Mouse (Mus musculus) C2C12 (cell line): ENCODE results near the gene Adra2b. TPM values are rescaled to one million over a fixed set of nuclear protein-coding genes. Genes with fewer than 3 reads are reported as not detected.

ENCODE experiments used
- H3K27me3 ChIP-seq: one replicate; pipeline ENCODE4 v1.6.1; 2011; ENCODE audit not compliant: control insufficient read depth, insufficient read depth, insufficient read length
- H3K36me3 ChIP-seq: one replicate; pipeline ENCODE4 v1.6.1; 2011; ENCODE audit not compliant: control insufficient read depth, insufficient read depth
- H3K4me3 ChIP-seq: one replicate; pipeline ENCODE4 v1.5.1; 2011; ENCODE audit warnings: mild to moderate bottlenecking, control low read depth; ENCODE audit not compliant: poor library complexity, insufficient read depth, severe bottlenecking
- H3K79me2 ChIP-seq: one replicate; pipeline ENCODE4 v1.6.1; 2011; ENCODE audit not compliant: control insufficient read depth, insufficient read depth
- H3K79me3 ChIP-seq: one replicate; pipeline ENCODE4 v1.6.1; 2011; ENCODE audit warnings: low read depth, control low read depth
- H3ac ChIP-seq: one replicate; pipeline ENCODE3; 2011; ENCODE audit warnings: low read depth; ENCODE audit not compliant: control insufficient read depth, insufficient read length
- CEBPB ChIP-seq: IDR thresholded peaks from one replicate; pipeline ENCODE4 v1.6.1; 2011; ENCODE audit warnings: low read depth, mild to moderate bottlenecking, control low read depth, moderate library complexity
- CTCF ChIP-seq: IDR thresholded peaks from one replicate; pipeline ENCODE4 v1.5.1; 2011; ENCODE audit not compliant: control insufficient read depth, insufficient read depth, insufficient read length
- FOSL1 ChIP-seq: IDR thresholded peaks from one replicate; pipeline ENCODE4 v1.8.0; 2011; ENCODE audit warnings: mild to moderate bottlenecking, low read length; ENCODE audit not compliant: poor library complexity, insufficient read depth, severe bottlenecking
- MAX ChIP-seq: IDR thresholded peaks from one replicate; pipeline ENCODE4 v1.6.1; 2011; ENCODE audit warnings: mild to moderate bottlenecking, control low read depth
- MYOD1 ChIP-seq: IDR thresholded peaks from one replicate; pipeline ENCODE4 v1.6.1; 2011; ENCODE audit warnings: low read depth; ENCODE audit not compliant: control insufficient read depth, insufficient read length
- MYOG ChIP-seq: IDR thresholded peaks from one replicate; pipeline ENCODE4 v1.6.1; 2011; ENCODE audit not compliant: control insufficient read depth, insufficient read length; ENCODE audit errors: extremely low read depth
- USF1 ChIP-seq: IDR thresholded peaks from one replicate; pipeline ENCODE4 v1.6.1; 2011; ENCODE audit warnings: low read depth, mild to moderate bottlenecking, control low read depth, moderate library complexity
- long read RNA-seq, 2 experiments: library from polyadenylated mRNA; unstranded; transcript quantifications; one replicate each; pipeline ENCODE4 v2.0.0; 2019 to 2020
- polyA plus RNA-seq: library from polyadenylated mRNA; unstranded; fragments of >200 nt; fragmentation: generic; extraction: Trizol; gene quantifications from one replicate; pipeline ENCODE4 v1.2.1, GENCODE M21; 2012; ENCODE audit warnings: missing spikeins

Gene Adra2b
- polyA plus RNA-seq = not detected
- long read RNA-seq, experiment 1 = 0 reads
- long read RNA-seq, experiment 2 = 0 reads

DNA sequence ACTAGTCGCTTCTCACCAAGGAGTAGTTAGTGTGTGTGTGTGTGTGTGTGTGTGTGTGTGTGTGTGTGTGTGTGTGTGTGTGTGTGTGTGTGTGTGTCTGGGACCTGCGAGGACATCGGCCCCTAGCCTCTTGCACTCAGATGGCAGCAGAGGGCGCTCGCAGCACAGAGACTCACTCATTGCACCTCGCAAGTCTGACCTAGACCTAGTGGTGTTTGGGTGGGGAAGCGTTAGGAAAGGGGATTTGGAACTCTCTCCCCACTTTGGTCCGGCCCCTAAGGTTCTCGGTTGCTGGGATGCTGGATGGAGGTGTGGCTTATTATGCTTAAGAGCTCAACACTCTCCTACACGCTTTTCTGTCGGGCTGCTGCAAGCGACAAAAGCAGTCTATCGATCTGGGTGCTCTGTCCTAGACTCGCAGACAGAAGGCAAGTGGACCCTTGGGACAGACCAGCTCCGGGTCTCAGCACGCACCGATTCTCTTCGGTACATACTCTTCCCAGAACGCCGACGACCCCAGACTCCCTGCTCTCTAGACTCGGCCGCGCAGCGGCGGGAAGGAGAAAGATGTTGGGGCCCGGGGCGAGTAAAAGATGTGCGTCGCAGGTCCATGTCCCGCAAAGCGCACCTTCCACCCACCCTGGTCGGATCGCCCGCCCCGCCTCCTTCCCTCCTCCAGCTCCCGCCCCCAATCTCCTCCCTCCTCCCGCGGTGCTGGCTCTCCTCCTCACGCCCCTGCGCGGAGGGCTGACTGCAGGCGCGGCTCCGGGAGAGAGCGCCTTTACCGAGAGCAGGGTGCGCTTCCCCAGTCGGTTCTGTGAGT is at the start of gene Adra2b:
TSS of gene Adra2b (plus strand) at position 750 of the 823 bp plus-strand sequence.
- H3K36me3 ChIP-seq = no peaks in the 10 kb centered on the region
- TF ChIP-seq MYOG = no peak
- TF ChIP-seq CTCF = peak; percentile 61
- H3K4me3 ChIP-seq = no peak within 1 kb of the TSS
- H3K27me3 ChIP-seq = peaks cover 58% of the 10 kb centered on the region
- no peaks in the 10 kb centered on the region for H3K79me3 ChIP-seq
- peak within 1 kb of the TSS; percentile 18 for H3ac ChIP-seq
- H3K79me2 ChIP-seq = no peaks in the 10 kb centered on the region

DNA sequence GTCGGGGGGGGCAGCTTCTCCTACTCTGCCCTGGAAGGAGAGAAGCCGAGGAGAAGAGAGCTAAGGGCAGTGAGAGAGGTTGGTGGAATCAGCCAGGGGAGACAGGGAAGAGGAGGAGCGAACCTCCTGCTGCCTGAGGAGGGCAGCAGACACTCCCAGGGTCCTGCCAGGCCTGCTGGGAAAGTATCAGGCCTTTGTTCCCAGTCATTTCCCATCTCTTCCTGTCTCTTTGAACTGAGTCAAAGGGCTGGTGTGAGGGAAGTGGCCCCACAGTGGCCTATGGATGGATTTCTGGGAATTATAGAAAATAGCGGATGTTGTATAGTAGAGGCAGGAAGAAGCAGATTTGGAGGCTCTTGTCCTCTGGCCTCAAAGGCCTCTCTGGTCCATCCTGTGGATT is 49.1 kb upstream of the Adra2b start:
- no peak overlapping the region for H3ac ChIP-seq
- H3K79me3 ChIP-seq = no peaks in the 10 kb centered on the region
- no peak overlapping the region for H3K4me3 ChIP-seq
- H3K36me3 ChIP-seq = no peaks in the 10 kb centered on the region
- TF ChIP-seq CTCF (peak; percentile 49), MYOG (no peak)
- no peaks in the 10 kb centered on the region for H3K27me3 ChIP-seq
- H3K79me2 ChIP-seq = no peaks in the 10 kb centered on the region

- no peaks in the 10 kb centered on the region for H3K79me3 ChIP-seq
- TF ChIP-seq CTCF (no peak), FOSL1 (no peak), USF1 (no peak), MAX (no peak), CEBPB (no peak), MYOD1 (no peak)
- no peak overlapping the region for H3K4me3 ChIP-seq
Observed at GRCm38 (mm10) chr2:127314467-127315154, 48.4 kb upstream of the Adra2b start.

DNA sequence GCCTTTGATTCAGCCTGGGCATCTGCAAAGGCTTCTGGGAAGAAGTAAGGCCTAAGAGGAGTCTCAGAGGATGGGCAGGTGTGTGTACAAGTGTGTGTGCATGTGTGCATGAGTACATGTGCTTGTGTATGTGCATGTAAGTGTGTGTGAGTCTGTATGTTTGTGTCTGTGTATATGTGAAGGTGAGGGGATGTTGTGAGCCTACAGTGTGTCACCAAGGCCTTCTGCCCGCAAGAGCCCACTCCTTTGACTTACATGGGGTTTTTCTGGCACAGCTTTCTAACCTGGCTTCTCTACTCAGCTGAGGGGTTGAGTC is 47.9 kb upstream of the Adra2b start:
- Histone ChIP-seq H3ac (no peak overlapping the region), H3K79me3 (no peaks in the 10 kb centered on the region), H3K27me3 (no peaks in the 10 kb centered on the region), H3K36me3 (no peaks in the 10 kb centered on the region), H3K4me3 (no peak overlapping the region), H3K79me2 (no peaks in the 10 kb centered on the region)
- TF ChIP-seq FOSL1 (no peak), MYOD1 (no peak), CEBPB (no peak), MYOG (no peak), MAX (no peak), CTCF (no peak), USF1 (no peak)

More at GRCm38 (mm10) chr2:127314467-127315154, 48.4 kb upstream of the Adra2b start:
- no peak overlapping the region for H3ac ChIP-seq
- no peaks in the 10 kb centered on the region for H3K27me3 ChIP-seq
- no peaks in the 10 kb centered on the region for H3K36me3 ChIP-seq
- no peaks in the 10 kb centered on the region for H3K79me2 ChIP-seq

DNA sequence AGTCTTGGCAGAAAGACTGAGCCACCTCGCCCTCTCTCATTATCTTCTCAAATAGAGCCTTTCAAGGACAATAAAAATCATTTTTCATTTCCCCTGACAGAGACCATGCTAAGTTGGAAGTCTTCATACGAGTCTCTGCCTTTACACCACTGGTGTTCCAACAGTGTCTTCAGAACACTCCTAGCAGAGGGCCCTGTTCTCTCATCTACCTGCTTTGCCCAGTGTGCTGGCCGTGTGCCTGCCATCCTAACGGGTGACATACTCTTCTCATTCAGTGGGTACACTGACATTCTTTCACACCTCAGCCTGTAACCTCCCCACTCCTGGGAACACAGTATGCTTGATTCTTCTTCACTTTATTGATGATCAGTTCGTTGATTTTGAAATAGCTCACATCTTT is 46.6 kb upstream of the Adra2b start:
- Histone ChIP-seq H3ac (no peak overlapping the region), H3K79me3 (no peaks in the 10 kb centered on the region), H3K4me3 (no peak overlapping the region), H3K79me2 (no peaks in the 10 kb centered on the region), H3K27me3 (no peaks in the 10 kb centered on the region), H3K36me3 (no peaks in the 10 kb centered on the region)
- TF ChIP-seq MYOD1 (no peak), CEBPB (no peak), FOSL1 (no peak), USF1 (no peak)

DNA sequence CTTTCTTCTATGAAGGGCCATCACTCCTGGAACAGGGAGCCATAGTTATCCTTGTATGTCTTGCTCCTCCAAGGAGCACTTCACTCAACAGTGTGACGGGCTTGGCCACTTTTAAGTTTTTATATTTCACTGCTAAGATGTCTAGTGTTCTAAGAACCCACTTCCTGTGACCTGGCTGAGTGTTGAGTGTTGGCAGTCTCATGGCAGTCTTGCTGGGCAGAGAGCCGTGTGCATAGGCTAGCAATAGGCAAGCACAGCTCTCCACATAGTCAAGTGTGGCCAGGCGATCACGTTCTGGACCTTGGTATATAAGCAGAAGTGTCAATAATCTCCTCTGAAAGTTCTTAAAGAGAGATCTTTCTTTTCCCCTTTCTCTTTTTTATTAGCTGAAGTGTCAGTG is 44.9 kb upstream of the Adra2b start:
- H3K27me3 ChIP-seq = no peaks in the 10 kb centered on the region
- TF ChIP-seq FOSL1 (no peak), MYOG (no peak), CEBPB (no peak), USF1 (no peak), MAX (no peak), CTCF (no peak), MYOD1 (no peak)
- H3K79me3 ChIP-seq = no peaks in the 10 kb centered on the region
- H3ac ChIP-seq = no peak overlapping the region
- no peaks in the 10 kb centered on the region for H3K36me3 ChIP-seq
- H3K79me2 ChIP-seq = no peaks in the 10 kb centered on the region
- no peak overlapping the region for H3K4me3 ChIP-seq
